Mouse (Mus musculus) CH12.LX (cell line): ENCODE results near the gene S100a6. TPM values are rescaled to one million over a fixed set of nuclear protein-coding genes. Genes with fewer than 3 reads are reported as not detected.

Experiments used
- DNase-seq: peaks from one replicate; pipeline ENCODE4 v3.0.0-alpha.2; 2013; ENCODE audit errors: extremely low read depth
- H3K27ac ChIP-seq: 2 replicates; pipeline ENCODE4 v1.5.1; 2012; ENCODE audit warnings: low read depth, mild to moderate bottlenecking, control low read depth, moderate library complexity; ENCODE audit not compliant: insufficient read depth
- H3K27me3 ChIP-seq: replicated peaks from 2 replicates; pipeline ENCODE3; 2012; ENCODE audit warnings: inconsistent platforms
- H3K36me3 ChIP-seq, 2 experiments: replicated peaks in 1 of 2; 2 replicates each; pipeline versions ENCODE3 to v1.6.1; 2012; ENCODE audit warnings: inconsistent platforms in 1 of 2, low read length in 1 of 2, mild to moderate bottlenecking in 1 of 2, mixed read lengths in 1 of 2, moderate library complexity in 1 of 2; ENCODE audit not compliant: control insufficient read depth in 1 of 2, insufficient read depth in 1 of 2
- H3K4me1 ChIP-seq, 2 experiments: 2 replicates each; pipeline ENCODE4 v1.6.1; 2012; ENCODE audit warnings: inconsistent platforms in 1 of 2, moderate library complexity in 1 of 2; ENCODE audit not compliant: insufficient read depth in 2 of 2, control insufficient read depth in 1 of 2
- H3K4me2 ChIP-seq: 2 replicates; pipeline ENCODE4 v1.6.1; 2012; ENCODE audit warnings: low read depth, mild to moderate bottlenecking, control low read depth; ENCODE audit not compliant: poor library complexity, insufficient read depth, severe bottlenecking
- H3K4me3 ChIP-seq, 3 experiments: fragments of 150-350 bp in 1 of 3; sonication (generic) in 1 of 3; replicated peaks in 1 of 3; 2 replicates each; pipeline versions ENCODE3 to v1.5.1; 2011 to 2012; ENCODE audit warnings: low read depth in 2 of 3, low read length in 2 of 3, mild to moderate bottlenecking in 2 of 3, moderate library complexity in 2 of 3, control low read depth in 1 of 3, improper control_type of control experiment in 1 of 3, inconsistent platforms in 1 of 3, mixed read lengths in 1 of 3; ENCODE audit not compliant: poor library complexity in 1 of 3
- H3K79me2 ChIP-seq: replicated peaks from 2 replicates; pipeline ENCODE4 v1.6.1; 2012; ENCODE audit warnings: mild to moderate bottlenecking, moderate library complexity; ENCODE audit not compliant: control insufficient read depth, poor library complexity, insufficient read depth, severe bottlenecking; ENCODE audit errors: extremely low read depth
- H3K9ac ChIP-seq: 2 replicates; pipeline ENCODE4 v1.6.1; 2012; ENCODE audit warnings: low read depth, mild to moderate bottlenecking, control low read depth, moderate library complexity; ENCODE audit not compliant: insufficient read depth
- H3K9me3 ChIP-seq: replicated peaks from 2 replicates; pipeline ENCODE3; 2012; ENCODE audit warnings: low read length, inconsistent platforms, mixed read lengths
- BHLHE40 ChIP-seq: IDR thresholded peaks from 2 replicates; pipeline ENCODE4 v1.6.1; 2011; ENCODE audit warnings: mild to moderate bottlenecking, low read depth, low read length, improper control_type of control experiment
- CHD1 ChIP-seq: IDR thresholded peaks from 2 replicates; pipeline ENCODE4 v1.6.1; 2012; ENCODE audit warnings: low read depth, low read length, improper control_type of control experiment, inconsistent platforms
- EP300 ChIP-seq: IDR thresholded peaks from 2 replicates; pipeline ENCODE4 v1.6.1; 2011; ENCODE audit warnings: low read length, improper control_type of control experiment
- GABPA ChIP-seq: IDR thresholded peaks from 2 replicates; pipeline ENCODE4 v1.6.1; 2012; ENCODE audit warnings: low read depth, low read length, improper control_type of control experiment, inconsistent platforms; ENCODE audit not compliant: insufficient replicate concordance
- HCFC1 ChIP-seq: IDR thresholded peaks from 2 replicates; pipeline ENCODE4 v1.6.1; 2012; ENCODE audit warnings: low read depth, mild to moderate bottlenecking, inconsistent platforms, low read length, improper control_type of control experiment
- JUND ChIP-seq: conservative IDR thresholded peaks from 2 replicates; pipeline ENCODE4 v1.6.1; 2011; ENCODE audit warnings: low read depth, low read length, improper control_type of control experiment
- KAT2A ChIP-seq: IDR thresholded peaks from 2 replicates; pipeline ENCODE4 v1.6.1; 2012; ENCODE audit warnings: low read length, improper control_type of control experiment, inconsistent platforms; ENCODE audit not compliant: insufficient replicate concordance
- MAX ChIP-seq: IDR thresholded peaks from 2 replicates; pipeline ENCODE4 v1.6.1; 2011; ENCODE audit warnings: low read length, improper control_type of control experiment
- MAZ ChIP-seq: IDR thresholded peaks from 2 replicates; pipeline ENCODE4 v1.6.1; 2012; ENCODE audit warnings: low read depth, mild to moderate bottlenecking, inconsistent platforms, low read length, improper control_type of control experiment, moderate library complexity
- MYC ChIP-seq: IDR thresholded peaks from 2 replicates; pipeline ENCODE4 v1.6.1; 2011; ENCODE audit warnings: low read depth, mild to moderate bottlenecking, improper control_type of control experiment, low read length
- NRF1 ChIP-seq: IDR thresholded peaks from 2 replicates; pipeline ENCODE4 v1.6.1; 2014; ENCODE audit warnings: low read depth, mild to moderate bottlenecking, inconsistent platforms, low read length, improper control_type of control experiment, moderate library complexity
- POLR2AphosphoS2 ChIP-seq: IDR thresholded peaks from 2 replicates; pipeline ENCODE4 v1.6.1; 2011; ENCODE audit warnings: low read depth, low read length, improper control_type of control experiment
- RAD21 ChIP-seq: IDR thresholded peaks from 2 replicates; pipeline ENCODE4 v1.6.1; 2011; ENCODE audit warnings: low read depth, mild to moderate bottlenecking, low read length, improper control_type of control experiment, moderate library complexity
- SIN3A ChIP-seq: IDR thresholded peaks from 2 replicates; pipeline ENCODE4 v1.6.1; 2012; ENCODE audit warnings: low read length, improper control_type of control experiment, inconsistent platforms
- SMC3 ChIP-seq: IDR thresholded peaks from 2 replicates; pipeline ENCODE4 v1.6.1; 2011; ENCODE audit warnings: low read depth, low read length, improper control_type of control experiment
- ZNF384 ChIP-seq: IDR thresholded peaks from 2 replicates; pipeline ENCODE4 v1.6.1; 2012; ENCODE audit warnings: low read depth, low read length, improper control_type of control experiment, inconsistent platforms
- dilution Hi-C: fragments of 300-500 bp; cut with MboI; formaldehyde crosslinking; loops from 2 replicates; pipeline ENCODE4 v1.14.3; 2020; ENCODE audit warnings: low sequenced_read_pairs; ENCODE audit not compliant: extremely low pct_unique_long_range_greater_than_20kb, extremely low pct_ligation_motif_present
- in situ Hi-C: fragments of 300-500 bp; cut with MboI; formaldehyde crosslinking; loops from 3 replicates; pipeline ENCODE4 v1.14.3; 2019; ENCODE audit warnings: low sequenced_read_pairs, low pct_ligation_motif_present, low pct_unique_long_range_greater_than_20kb, mixed read lengths
- polyA plus RNA-seq: library from polyadenylated mRNA; unstranded; fragments of >175 nt; gene quantifications from 2 replicates; pipeline ENCODE4 v1.2.1, GENCODE M21; 2012; ENCODE audit warnings: low read depth; ENCODE audit not compliant: insufficient read length
- total RNA-seq, 2 experiments: library from RNA; depleted of rRNA; stranded (reverse); fragments of 300-350 nt in 1 of 2; fragments of >200 nt in 1 of 2; gene quantifications; 2 replicates each; pipeline ENCODE4 v1.2.3; 2012 to 2014

The S100a6 gene
- total and polyA plus RNA-seq, 3 experiments, result not detected

DNA sequence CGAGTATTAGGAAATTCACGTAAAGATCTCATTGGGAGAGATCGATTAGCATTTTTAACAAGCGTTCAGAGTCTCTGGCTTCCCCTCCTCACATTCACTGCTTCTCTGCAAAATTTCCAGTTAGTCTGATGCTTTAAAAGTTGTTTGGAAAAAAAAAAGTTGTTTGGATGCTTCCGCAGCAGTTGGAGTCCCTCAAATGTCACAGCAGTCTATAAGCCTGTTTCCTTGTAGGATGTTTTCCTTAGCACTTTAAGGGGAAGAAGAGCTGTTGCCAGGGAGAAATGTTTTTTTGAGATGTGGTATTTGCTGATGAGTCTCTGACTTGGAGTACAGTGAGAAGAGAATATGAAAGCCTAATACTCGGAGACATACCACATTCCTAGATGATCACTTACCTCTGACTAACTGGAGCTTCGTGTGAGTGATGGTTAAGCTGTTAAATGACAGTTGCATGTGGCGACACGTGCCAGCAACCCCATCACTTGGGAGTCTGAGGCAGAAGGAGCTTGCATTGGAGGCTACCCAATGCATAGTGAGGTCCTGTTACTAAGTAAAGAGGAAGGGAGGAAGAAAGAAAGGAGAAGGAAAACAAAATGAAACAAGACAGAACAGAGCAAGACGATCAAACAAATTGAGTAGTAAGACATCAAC, 36.2 kb upstream of the S100a6 start:
- dilution Hi-C loops, result no loop called here
- no peak overlapping the region for H3K4me2 ChIP-seq
- no peak for TF ChIP-seq NRF1

DNA sequence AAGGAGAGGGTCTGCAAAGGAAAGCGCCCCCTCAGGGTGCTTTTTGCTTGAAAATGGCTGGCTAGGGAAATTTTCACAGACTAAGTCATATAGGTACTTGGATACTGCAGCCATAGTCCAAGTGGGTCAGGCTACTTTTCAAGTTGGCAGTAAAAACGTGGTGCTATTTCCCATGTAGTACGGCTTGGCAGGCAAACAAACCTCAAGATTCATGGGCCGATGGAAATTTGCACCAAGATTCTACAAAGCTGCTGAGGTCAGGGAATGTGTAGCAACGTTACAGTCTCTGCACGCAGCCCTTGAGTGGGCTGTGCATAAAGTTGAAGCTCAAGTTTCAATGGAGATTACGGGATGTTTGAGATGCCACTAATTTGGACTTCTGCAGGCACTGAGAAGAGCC, 33.2 kb upstream of the S100a6 start:
- peaks cover 6 to 12% of the 10 kb centered on the region in 2 experiments; a peak in 3 of 4 replicates for H3K4me1 ChIP-seq
- H3K9me3 ChIP-seq, result no peaks in the 10 kb centered on the region
- H3K36me3 ChIP-seq, result no peaks in the 10 kb centered on the region
- no peak overlapping the region for H3K4me2 ChIP-seq
- no peak overlapping the region for H3K27ac ChIP-seq
- H3K27me3 ChIP-seq, result peaks cover 2% of the 10 kb centered on the region
- no peak for DNase-seq
- dilution Hi-C loops, result no loop called here
- in situ Hi-C loops, result no loop called here
- no peak overlapping the region for H3K4me3 ChIP-seq
- H3K9ac ChIP-seq, result no peak overlapping the region
- H3K79me2 ChIP-seq, result no peaks in the 10 kb centered on the region
- no peak for TF ChIP-seq SIN3A
- TF ChIP-seq MYC, result no peak
- no peak for TF ChIP-seq POLR2AphosphoS2
- TF ChIP-seq GABPA, result no peak
- no peak for TF ChIP-seq MAZ
- no peak for TF ChIP-seq CHD1
- TF ChIP-seq ZNF384, result no peak
- TF ChIP-seq EP300, result no peak
- TF ChIP-seq BHLHE40, result no peak
- TF ChIP-seq KAT2A, result no peak

More for the DNA sequence above, 36.2 kb upstream of the S100a6 start:
- Histone ChIP-seq H3K36me3 (no peaks in the 10 kb centered on the region), H3K9me3 (no peaks in the 10 kb centered on the region), H3K27ac (no peak overlapping the region), H3K27me3 (peaks cover 2% of the 10 kb centered on the region), H3K4me1 (no peaks in the 10 kb centered on the region), H3K4me3 (no peak overlapping the region), H3K9ac (no peak overlapping the region), H3K79me2 (no peaks in the 10 kb centered on the region)
- no peak for DNase-seq
- in situ Hi-C loops, result no loop called here

DNA sequence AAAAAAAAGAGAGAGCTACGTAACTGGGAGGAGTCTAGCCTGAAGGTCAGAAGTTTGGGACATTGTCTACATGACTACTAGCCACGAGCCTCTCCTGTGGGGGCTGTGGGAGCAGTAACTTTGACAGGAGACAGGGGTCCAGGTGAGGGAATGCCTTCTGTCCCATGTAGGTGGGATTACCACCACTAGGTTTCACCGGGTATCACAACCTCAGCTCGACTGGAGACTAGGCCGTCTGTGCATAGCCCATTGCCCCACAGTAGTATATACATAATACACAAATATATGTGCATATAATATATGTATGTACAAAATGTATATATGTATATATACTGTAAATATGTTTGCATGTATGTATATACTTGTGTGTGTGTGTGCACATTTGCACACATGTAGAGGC, 31.5 kb upstream of the S100a6 start:
- no peaks in the 10 kb centered on the region for H3K9me3 ChIP-seq
- peaks cover 8 to 26% of the 10 kb centered on the region in 2 experiments for H3K4me1 ChIP-seq
- H3K4me3 ChIP-seq, result no peak overlapping the region
- in situ Hi-C loops, result no loop called here
- H3K27me3 ChIP-seq, result peaks cover 2% of the 10 kb centered on the region
- no peaks in the 10 kb centered on the region for H3K36me3 ChIP-seq
- H3K4me2 ChIP-seq, result no peak overlapping the region
- TF ChIP-seq EP300 (no peak), BHLHE40 (no peak), RAD21 (no peak), KAT2A (no peak), MAX (no peak), NRF1 (no peak), MYC (no peak), SMC3 (no peak), POLR2AphosphoS2 (no peak), JUND (no peak), HCFC1 (no peak)
- H3K79me2 ChIP-seq, result no peaks in the 10 kb centered on the region
- H3K27ac ChIP-seq, result no peak overlapping the region
- H3K9ac ChIP-seq, result no peak overlapping the region
- DNase-seq, result no peak
- dilution Hi-C loops, result no loop called here
